Mouse (Mus musculus) C3H10T1/2 (cell line): Measurements from ENCODE around the gene Olfr447. TPM values are rescaled to one million over a fixed set of nuclear protein-coding genes. Genes with fewer than 3 reads are reported as not detected.

Source experiments
- polyA plus RNA-seq, 2 experiments: library from polyadenylated mRNA; unstranded; fragments of >200 nt; fragmentation: generic; extraction: Trizol; gene quantifications; one replicate each; pipeline ENCODE4 v1.2.1; 2012; ENCODE audit warnings: missing spikeins in 2 of 2

Gene Olfr447
- not detected for polyA plus RNA-seq

GRCm38 (mm10) chr6:42908578-42908977 is at the start of gene Olfr447:
Gene Olfr447, plus strand, starts transcription at chr6:42908878.

GRCm38 (mm10) chr6:42890141-42890540 is 18.5 kb upstream of the Olfr447 start, which contains the start of gene Olfr448:
Gene Olfr448, plus strand, starts transcription at chr6:42890441.

GRCm38 (mm10) chr6:42921077-42921476 is 12.4 kb downstream of the Olfr447 start, which contains the start of gene Olfr446:
Gene Olfr446, plus strand, starts transcription at chr6:42921377.

GRCm38 (mm10) chr6:42948767-42949166 is 40.1 kb downstream of the Olfr447 start, which contains the start of gene Olfr444:
Gene Olfr444, plus strand, starts transcription at chr6:42949067.

Other genes starting within 250 kb of the Olfr447 start
- 10 to 100 TPM in 1 of 2 experiments, 1 to 10 TPM in 1; 3.7 to 22.2 TPM for gene Tcaf1, start 198.8 kb upstream of the Olfr447 start, polyA plus RNA-seq
- not detected for gene Olfr453, start 169.5 kb upstream of the Olfr447 start, polyA plus RNA-seq
- not detected for gene Olfr38, start 152.5 kb upstream of the Olfr447 start, polyA plus RNA-seq
- gene Olfr452, start 123.8 kb upstream of the Olfr447 start, polyA plus RNA-seq, result not detected
- gene Olfr450, start 96.9 kb upstream of the Olfr447 start, polyA plus RNA-seq, result not detected
- gene Olfr449, start 74.5 kb upstream of the Olfr447 start, polyA plus RNA-seq, result not detected
- not detected for gene Olfr448, start 18.4 kb upstream of the Olfr447 start, polyA plus RNA-seq
- not detected for gene Olfr446, start 12.5 kb downstream of the Olfr447 start, polyA plus RNA-seq
- gene Olfr444, start 40.2 kb downstream of the Olfr447 start, polyA plus RNA-seq, result not detected
- gene Olfr441, start 197.5 kb downstream of the Olfr447 start, polyA plus RNA-seq, result not detected
- not detected for gene Olfr237-ps1, start 237.7 kb downstream of the Olfr447 start, polyA plus RNA-seq